Mouse (Mus musculus): ENCODE results near the gene Hoxb8.
A peak's percentile ranks its signal among the peaks of the same experiment; 100 is the strongest.

Gene Hoxb8

GRCm38 (mm10) chr11:96281855-96282570 lies at the start of gene Hoxb8:
Gene Hoxb8, plus strand, starts transcription at chr11:96281905.
- peak; percentile 71 for DNase-seq (ENCODE audit: low read depth, low spot score)

- peak; percentile 71 for DNase-seq (ENCODE audit: low read depth, low spot score)
Measured at GRCm38 (mm10) chr11:96234906-96235305, 46.8 kb upstream of the Hoxb8 start.

- DNase-seq (ENCODE audit: low read depth, low spot score): peak; percentile 68
Measured at GRCm38 (mm10) chr11:96240211-96240610, 41.5 kb upstream of the Hoxb8 start.

GRCm38 (mm10) chr11:96250901-96251300 lies 30.8 kb upstream of the Hoxb8 start:
- peak; percentile 96 for DNase-seq (ENCODE audit: low read depth, low spot score)

GRCm38 (mm10) chr11:96251480-96252031 lies 30.1 kb upstream of the Hoxb8 start:
- peak; percentile 67 for DNase-seq (ENCODE audit: low read depth, low spot score)

GRCm38 (mm10) chr11:96252541-96253120 lies 29.1 kb upstream of the Hoxb8 start:
- no peak for DNase-seq (ENCODE audit: low read depth, low spot score)

GRCm38 (mm10) chr11:96254221-96254620 lies 27.5 kb upstream of the Hoxb8 start:
- peak; percentile 71 for DNase-seq (ENCODE audit: low read depth, low spot score)

GRCm38 (mm10) chr11:96255111-96255995 lies 26.4 kb upstream of the Hoxb8 start:
- DNase-seq (ENCODE audit: low read depth, low spot score): no peak

GRCm38 (mm10) chr11:96255996-96256445 lies 25.7 kb upstream of the Hoxb8 start:
- DNase-seq (ENCODE audit: low read depth, low spot score): peak; percentile 65

GRCm38 (mm10) chr11:96257141-96257540 lies 24.6 kb upstream of the Hoxb8 start:
- no peak for DNase-seq (ENCODE audit: low read depth, low spot score)

GRCm38 (mm10) chr11:96259038-96259437 lies 22.7 kb upstream of the Hoxb8 start:
- no peak for DNase-seq (ENCODE audit: low read depth, low spot score)

GRCm38 (mm10) chr11:96259511-96259910 lies 22.2 kb upstream of the Hoxb8 start:
- no peak for DNase-seq (ENCODE audit: low read depth, low spot score)

- DNase-seq (ENCODE audit: low read depth, low spot score): peak; percentile 64
Measured at GRCm38 (mm10) chr11:96260310-96260970, 21.3 kb upstream of the Hoxb8 start.

- DNase-seq (ENCODE audit: low read depth, low spot score): peak; percentile 80
Measured at GRCm38 (mm10) chr11:96261323-96261890, 20.3 kb upstream of the Hoxb8 start.

GRCm38 (mm10) chr11:96262262-96262830 lies 19.4 kb upstream of the Hoxb8 start:
- DNase-seq (ENCODE audit: low read depth, low spot score): no peak

- DNase-seq (ENCODE audit: low read depth, low spot score): no peak
Measured at GRCm38 (mm10) chr11:96263636-96264389, 17.9 kb upstream of the Hoxb8 start.

GRCm38 (mm10) chr11:96264390-96265020 lies 17.2 kb upstream of the Hoxb8 start:
- no peak for DNase-seq (ENCODE audit: low read depth, low spot score)

- DNase-seq (ENCODE audit: low read depth, low spot score): no peak
Measured at GRCm38 (mm10) chr11:96265954-96266353, 15.8 kb upstream of the Hoxb8 start.
